Mouse (Mus musculus): ENCODE results near the gene Ahnak. TPM values are rescaled to one million over a fixed set of nuclear protein-coding genes. Genes with fewer than 3 reads are reported as not detected.
"Not testable (repeated sequence)": the region's sequence is repeated elsewhere in the genome, so short reads cannot be mapped to it uniquely, and the experiment has no call there.

Gene Ahnak
- total RNA-seq, 2 experiments from 2014 or later, result 194 to 197 TPM

DNA sequence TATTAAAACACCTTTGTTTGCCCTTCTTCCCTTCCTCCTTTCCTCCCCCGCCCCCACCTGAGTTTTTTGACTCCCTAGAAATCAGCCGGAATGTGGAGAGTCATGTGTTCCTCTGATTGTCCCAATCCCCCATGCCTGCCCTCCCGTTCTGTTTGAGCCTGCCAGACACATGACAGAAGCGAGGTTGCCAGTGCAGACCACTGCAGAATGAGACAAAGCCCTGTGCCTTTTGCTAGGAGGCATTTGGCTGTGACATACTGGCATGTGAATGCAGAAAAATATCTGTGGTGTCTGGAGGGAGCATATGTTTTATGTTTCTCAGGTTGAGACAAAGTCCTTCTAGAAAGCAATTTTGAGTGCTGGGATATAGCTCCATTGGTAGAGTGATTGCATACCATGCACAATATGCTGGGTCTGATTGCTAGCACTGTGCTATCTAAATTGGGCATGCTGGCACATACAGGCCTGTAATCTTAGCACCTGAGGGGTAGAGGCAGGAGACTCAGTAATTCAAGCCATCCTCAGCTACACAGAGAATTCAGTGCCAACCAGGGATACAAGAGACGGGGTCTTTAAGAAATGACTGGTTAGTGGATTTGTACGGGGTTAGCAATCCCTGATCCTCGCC lies 43.5 kb downstream of the Ahnak start:
- no peak for DNase-seq
- intact Hi-C loops (cut with DNase I; ENCODE audit: low total_unique reads), result no loop called here

- no peak for DNase-seq
- intact Hi-C loops (cut with DNase I; ENCODE audit: low total_unique reads), result no loop called here
These were observed 44.6 kb downstream of the Ahnak start for GRCm38 (mm10) chr19:9033412-9034340.

- no peak for DNase-seq
- intact Hi-C loops (cut with DNase I; ENCODE audit: low total_unique reads), result no loop called here
These were observed 45.4 kb downstream of the Ahnak start for GRCm38 (mm10) chr19:9034480-9034879.

DNA sequence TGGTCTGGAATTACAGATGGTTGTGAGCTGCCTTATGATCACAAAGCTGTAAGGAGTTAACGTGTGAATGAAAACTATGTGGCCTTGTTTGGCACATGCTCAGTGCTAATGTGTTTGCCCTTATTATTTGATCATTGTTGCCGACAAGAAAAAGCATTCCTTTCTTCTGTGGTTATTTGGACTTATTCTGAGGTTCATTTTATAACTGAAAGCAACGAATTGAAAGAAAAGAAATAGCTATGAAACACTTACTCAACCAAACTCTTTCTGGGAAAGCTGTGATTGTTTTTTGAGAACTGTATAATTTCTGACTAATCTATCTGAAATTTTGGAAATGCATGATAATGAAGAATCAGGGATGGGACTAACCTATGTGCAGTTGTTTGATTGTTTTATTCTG lies 46.0 kb downstream of the Ahnak start:
- intact Hi-C loops (cut with DNase I; ENCODE audit: low total_unique reads), result no loop called here
- no peak for DNase-seq

DNA sequence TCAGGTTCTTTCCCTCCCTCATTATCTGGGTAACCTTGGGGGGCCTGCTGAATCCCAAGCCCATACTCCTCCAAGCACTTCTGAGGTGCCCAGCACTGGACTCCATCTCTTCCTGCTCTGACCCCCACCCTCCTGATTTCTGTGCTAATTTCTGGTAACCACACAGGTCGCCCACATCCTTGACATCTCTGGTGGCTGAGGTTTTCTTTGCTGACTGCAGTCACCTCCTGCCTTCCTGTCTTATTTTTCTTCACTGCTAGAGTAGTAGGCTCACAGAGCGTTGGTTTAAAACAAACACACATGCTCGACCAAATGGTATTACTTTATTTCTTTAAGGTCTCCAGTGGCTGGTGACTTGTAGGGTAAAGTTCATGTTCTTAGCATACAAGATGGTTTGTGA lies 49.1 kb downstream of the Ahnak start:
- intact Hi-C loops (cut with DNase I; ENCODE audit: low total_unique reads), result no loop called here
- DNase-seq, result no peak

GRCm38 (mm10) chr19:9039266-9039665 lies 50.2 kb downstream of the Ahnak start:
- intact Hi-C loops (cut with DNase I; ENCODE audit: low total_unique reads), result no loop called here
- DNase-seq, result no peak

GRCm38 (mm10) chr19:9039928-9040327 lies 50.8 kb downstream of the Ahnak start:
- intact Hi-C loops (cut with DNase I; ENCODE audit: low total_unique reads), result no loop called here
- no peak for DNase-seq

DNA sequence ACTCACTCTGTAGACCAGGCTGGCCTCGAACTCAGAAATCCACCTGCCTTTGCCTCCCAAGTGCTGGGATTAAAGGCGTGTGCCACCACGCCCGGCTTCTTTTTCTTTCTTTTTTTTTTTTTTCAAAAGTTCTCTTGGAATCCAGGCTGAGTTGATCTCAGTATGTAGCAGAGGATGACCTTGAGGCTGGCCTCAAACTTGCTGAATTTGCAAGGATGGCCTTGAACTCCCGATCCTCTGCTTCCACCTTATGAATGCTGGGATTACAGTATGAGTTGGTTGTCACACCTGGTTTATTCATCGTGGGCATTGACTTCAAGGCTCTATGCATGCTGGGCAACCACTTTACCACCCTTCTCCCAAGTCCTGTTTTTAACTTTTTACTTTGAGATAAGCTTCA lies 51.6 kb downstream of the Ahnak start:
- no peak for DNase-seq
- intact Hi-C loops (cut with DNase I; ENCODE audit: low total_unique reads), result no loop called here

DNA sequence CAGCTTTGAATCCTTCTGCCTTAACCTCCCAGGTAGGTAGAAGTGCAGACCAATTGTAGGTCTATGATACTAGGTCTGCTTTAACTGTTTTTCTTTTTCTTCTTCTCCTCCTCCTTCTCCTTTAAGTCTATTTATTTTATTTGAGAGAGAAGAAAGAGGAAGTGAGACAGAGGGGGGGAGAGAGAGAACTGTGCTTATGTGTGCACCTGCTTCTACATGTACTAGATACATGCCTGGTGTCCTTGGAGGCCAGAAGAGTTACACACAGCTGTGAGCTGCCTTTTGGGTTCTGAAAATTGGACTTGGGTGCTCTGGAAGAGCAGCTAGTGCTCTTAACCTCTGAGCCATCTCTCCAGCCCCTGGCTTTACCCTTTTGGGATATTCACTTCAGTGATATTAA lies 52.0 kb downstream of the Ahnak start:
- intact Hi-C loops (cut with DNase I; ENCODE audit: low total_unique reads), result no loop called here
- DNase-seq, result no peak

GRCm38 (mm10) chr19:9043123-9043522 lies 54.0 kb downstream of the Ahnak start:
- intact Hi-C loops (cut with DNase I; ENCODE audit: low total_unique reads), result no loop called here

DNA sequence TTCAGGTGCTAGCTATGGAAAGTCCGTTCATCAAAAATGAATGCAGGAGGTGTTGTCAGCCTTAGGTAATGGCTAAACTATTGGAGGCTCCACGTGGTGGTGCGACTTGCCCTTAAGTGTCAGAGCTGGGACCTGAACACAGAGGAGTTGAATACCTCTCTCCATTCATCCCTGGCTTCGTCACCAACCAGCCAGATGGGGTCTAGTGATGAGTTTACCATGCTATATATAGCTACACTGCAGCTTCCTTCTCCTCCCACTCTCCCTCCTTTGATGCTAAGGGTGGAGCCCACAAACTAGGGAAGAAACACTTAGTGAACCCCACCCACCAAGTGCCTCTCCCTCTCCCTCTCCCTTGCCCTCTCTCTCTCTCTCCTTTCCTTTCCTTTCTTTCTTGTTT lies 55.2 kb downstream of the Ahnak start:
- intact Hi-C loops (cut with DNase I; ENCODE audit: low total_unique reads), result no loop called here
- DNase-seq, result no peak

More at GRCm38 (mm10) chr19:9043123-9043522, 54.0 kb downstream of the Ahnak start:
- no peak for DNase-seq

DNA sequence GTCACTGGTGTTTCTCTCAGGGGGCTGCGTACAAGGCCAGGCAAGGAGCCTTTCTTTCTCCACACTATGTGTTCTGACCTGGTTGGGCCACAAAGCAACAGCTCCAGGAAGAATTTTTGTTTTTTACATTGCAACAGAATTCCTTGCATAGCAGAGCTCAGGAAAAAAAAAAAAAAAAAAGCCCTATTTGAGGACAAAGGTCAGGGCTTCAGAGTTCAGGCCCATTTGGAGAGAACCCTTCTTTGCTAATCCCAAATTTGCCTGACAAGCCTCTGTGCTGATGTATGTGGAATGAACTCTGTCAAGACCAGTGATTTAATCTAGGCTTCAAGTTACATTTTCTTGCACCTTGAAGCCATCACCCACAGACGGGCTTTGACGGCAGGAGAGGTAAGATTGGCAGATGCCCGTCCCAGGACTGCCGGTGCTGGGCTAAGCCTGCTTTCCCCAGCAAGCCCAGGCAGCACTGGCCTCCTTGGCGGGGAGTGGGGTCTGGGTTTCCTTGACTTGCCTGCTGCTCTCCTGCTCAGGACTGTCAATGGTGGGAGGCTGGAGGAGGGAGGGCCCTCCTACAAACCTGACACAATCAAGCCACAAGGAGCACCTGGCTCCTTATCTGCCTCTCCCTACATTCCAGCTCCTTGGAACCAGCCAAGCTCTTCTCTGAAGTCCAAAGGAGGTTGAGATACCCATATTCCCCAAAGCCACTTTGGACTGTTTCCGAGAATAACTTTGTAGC lies 58.3 kb downstream of the Ahnak start:
- intact Hi-C loops (cut with DNase I; ENCODE audit: low total_unique reads), result no loop called here
- DNase-seq, result no peak

DNA sequence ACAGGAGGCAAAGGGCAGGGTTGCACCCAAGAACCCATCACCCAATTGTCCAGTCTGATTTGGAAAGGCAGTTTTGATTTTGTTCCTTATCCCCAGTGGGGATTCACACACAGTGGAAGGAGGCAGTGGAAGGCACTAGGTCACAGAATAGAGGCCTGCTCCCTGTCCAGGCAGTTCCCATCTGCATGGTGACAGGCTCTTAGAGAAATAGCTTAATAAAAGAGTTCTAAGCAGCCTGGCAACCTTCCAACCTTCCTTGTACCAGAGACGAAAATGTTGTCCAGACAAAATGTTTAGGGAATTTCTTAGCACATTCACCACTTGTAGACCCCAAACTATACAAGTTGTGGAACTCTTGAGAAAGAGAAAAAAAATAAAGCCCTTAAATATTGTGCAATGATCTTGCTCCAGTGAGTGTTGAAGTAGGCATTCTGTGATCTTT lies 58.9 kb downstream of the Ahnak start:
- intact Hi-C loops (cut with DNase I; ENCODE audit: low total_unique reads), result no loop called here
- DNase-seq, result no peak

- intact Hi-C loops (cut with DNase I; ENCODE audit: low total_unique reads), result no loop called here
- no peak for DNase-seq
These were observed 60.0 kb downstream of the Ahnak start for GRCm38 (mm10) chr19:9048981-9049687.

DNA sequence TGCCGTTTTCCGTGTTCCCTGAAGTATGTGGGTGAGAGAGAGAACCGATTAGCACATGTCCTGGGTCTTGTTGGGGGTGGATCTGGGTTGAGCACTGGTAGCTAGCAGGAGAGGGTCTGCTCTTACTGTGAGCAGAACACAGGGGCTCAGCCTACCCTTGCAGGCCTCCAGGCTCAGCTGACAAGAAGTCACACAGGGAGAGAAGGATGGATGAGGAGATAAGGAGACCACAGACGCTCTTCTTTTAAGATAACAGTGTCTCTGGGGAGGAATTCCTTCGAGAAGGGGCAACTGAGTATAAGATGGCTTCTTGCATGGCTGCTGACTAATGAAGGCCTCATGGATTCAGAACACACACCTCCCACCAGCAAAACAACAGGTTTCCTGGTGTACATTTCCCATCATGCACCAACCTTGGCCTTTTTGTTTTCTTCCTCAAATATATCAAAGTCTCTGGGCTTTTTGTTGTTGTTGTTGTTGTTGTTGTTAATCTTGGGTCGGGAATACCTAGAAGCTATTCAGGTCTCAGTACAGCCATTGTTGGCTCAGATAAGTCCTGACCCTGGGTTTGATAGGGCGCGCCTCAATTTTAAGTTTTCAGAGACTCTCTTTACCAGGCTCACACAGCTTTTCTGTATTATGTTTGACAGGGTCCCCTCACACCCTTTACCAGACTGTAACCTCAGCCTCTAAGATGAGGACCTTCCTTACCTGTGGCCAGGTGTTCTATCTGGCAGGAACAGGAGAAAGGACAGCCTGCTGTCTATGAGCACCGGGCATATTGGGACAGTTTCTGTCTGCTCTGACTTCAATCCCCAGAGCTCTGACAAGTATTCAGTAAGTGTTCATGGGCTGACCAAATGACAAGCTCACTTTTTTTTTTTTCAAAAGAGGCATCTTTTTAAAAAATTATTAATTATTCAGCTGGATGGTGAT lies 61.5 kb downstream of the Ahnak start:
- intact Hi-C loops (cut with DNase I; ENCODE audit: low total_unique reads), result no loop called here
- DNase-seq, result no peak

- DNase-seq; intact Hi-C loops (cut with DNase I; ENCODE audit: low total_unique reads): not testable (repeated sequence)
These were observed 62.9 kb downstream of the Ahnak start for GRCm38 (mm10) chr19:9051985-9052384.

DNA sequence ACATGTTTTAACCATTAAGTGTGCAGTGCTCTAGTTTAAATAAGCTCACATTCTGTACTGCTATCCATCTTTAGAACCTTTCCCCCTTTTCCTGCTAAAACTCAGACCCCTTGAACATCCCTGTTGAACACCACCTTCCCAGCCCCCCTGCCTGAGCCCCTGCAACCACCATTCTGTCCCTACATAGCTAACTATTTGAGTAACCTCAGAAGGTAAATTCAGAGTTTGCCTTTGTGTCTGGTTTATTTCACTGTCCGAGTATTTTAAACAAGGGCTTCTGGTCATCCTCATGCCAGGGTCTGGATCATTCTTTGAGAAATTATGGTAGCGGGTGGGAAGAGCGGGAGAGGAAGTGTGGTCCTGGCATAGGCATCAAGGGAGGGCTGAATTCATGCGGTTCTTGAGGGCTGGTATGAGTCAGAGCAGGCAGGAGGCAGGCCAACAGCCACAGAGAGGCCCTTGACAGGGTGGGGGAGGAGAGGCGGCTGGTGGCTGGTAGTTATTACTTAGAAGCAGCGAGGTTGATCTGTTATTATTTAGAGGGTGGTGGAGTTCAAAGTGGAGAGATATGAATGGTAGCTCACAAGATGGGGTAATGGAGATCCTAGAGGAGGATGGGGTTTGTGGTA lies 63.8 kb downstream of the Ahnak start:
- intact Hi-C loops (cut with DNase I; ENCODE audit: low total_unique reads), result no loop called here
- DNase-seq, result peak; percentile 56

DNA sequence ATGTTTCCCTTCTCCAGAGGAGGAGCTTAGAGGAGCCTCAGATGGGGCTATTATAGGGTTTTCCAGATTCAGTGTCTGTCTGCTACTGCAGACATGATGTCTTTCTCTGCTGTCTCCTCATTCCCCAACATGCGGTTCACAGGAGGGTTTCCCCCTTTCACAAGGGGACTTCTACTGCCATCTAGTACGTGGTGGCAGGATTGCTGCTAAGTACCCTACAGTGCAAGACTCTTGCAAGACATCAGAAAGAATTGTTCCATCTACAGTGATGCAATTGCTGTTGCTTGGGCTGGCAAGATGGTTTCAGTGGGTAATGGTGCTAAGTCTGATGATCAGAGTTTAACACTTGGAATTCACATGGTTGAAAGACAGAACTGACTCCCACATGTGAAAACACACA lies 66.1 kb downstream of the Ahnak start:
- DNase-seq, result no peak
- intact Hi-C loops (cut with DNase I; ENCODE audit: low total_unique reads), result no loop called here

Measured in gastrocnemius, postnatal 14 days (tissue).